ENCODE assay signal across 8 mouse cellular contexts in the genomic region with DNA sequence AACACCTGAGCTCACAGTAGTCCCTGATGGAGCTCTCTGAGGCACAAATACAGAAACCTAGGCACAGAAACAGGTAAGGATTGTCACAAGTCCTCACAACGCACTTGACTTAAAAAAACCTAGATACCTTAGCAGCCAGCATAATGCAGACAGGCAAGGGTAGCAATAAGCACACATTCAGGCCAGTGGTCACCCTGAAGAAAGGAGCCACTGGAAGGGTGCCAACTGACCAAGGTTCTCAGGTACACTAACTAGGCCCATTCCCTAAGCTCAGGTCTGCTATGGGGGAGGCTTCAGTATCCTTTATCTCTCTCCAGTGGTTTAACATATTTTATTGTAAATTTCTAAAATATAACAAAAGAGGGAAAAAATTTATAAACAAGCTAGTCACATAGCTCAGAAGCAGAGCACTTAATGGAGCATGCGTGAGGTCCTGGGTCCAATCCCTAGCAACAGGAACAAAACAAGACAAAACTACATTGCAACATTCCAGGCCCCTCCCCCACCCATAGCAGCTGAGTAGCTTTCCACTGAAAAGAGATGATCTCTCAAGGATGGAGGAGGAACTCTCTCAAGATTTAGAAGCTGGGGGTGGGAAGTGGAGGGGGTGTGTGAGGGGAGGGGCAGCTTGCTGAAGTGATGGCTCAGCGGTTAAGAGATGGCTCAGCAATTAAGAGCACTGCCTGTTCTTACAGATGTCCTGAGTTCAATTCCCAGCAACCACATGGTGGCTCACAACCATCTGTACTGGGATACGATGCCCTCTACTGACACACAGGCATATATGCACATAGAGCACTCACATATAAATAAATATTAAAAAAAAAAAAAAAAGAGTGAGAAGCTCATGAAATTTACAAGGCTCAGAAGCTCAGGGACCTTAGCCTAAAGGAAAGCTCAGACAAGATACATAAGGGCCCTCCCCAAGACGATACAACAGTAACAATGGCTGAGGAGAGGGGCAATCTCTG. TPM values are rescaled to one million over a fixed set of nuclear protein-coding genes. Genes with fewer than 3 reads are reported as not detected.
A peak's percentile ranks its signal among the peaks of the same experiment; 100 is the strongest.
DNase-seq lines count a peak whose midpoint lies in the region; ATAC-seq and TF ChIP-seq lines count a peak whose summit lies in the region.

No protein-coding gene starts in this region.

- H3K9ac ChIP-seq in midbrain, embryonic 14.5 days (replicated peaks; ENCODE audit: low read length), result no peak overlapping the region
- no peak overlapping the region for H3K9ac ChIP-seq in midbrain, embryonic 11.5 days (ENCODE audit: low read length)
- no peak overlapping the region for H3K9ac ChIP-seq in liver, postnatal 0 days (replicated peaks)

- H3K4me2 ChIP-seq in midbrain, embryonic 14.5 days (ENCODE audit: low read length), result no peak overlapping the region
- H3K4me2 ChIP-seq in midbrain, embryonic 11.5 days, result no peak overlapping the region
- no peak overlapping the region for H3K4me2 ChIP-seq in liver, postnatal 0 days (ENCODE audit: low read depth, low read length)

- H3K4me3 ChIP-seq in midbrain, embryonic 14.5 days (replicated peaks; ENCODE audit: low read depth, low read length), result no peak overlapping the region
- no peak overlapping the region for H3K4me3 ChIP-seq in midbrain, embryonic 11.5 days (ENCODE audit: low read depth, low read length)
- no peak overlapping the region for H3K4me3 ChIP-seq in liver, postnatal 0 days (ENCODE audit: low read depth, low read length)

- TF ChIP-seq EP300 in liver, postnatal 0 days (IDR thresholded peaks at IDR 0.05; ENCODE audit: low read depth), result no peak

- H3K4me1 ChIP-seq in midbrain, embryonic 14.5 days (ENCODE audit: control insufficient read depth, insufficient read depth, low read length), result peaks cover 5% of the 10 kb centered on the region; the same call in 1 of the 2 replicates
- H3K4me1 ChIP-seq in midbrain, embryonic 11.5 days (ENCODE audit: control insufficient read depth, insufficient read depth, low read length), result no peaks in the 10 kb centered on the region
- peaks cover 14% of the 10 kb centered on the region for H3K4me1 ChIP-seq in liver, postnatal 0 days (ENCODE audit: insufficient read depth)

- no peak overlapping the region for H3K27ac ChIP-seq in midbrain, embryonic 14.5 days (replicated peaks; ENCODE audit: low read depth, low read length)
- no peak overlapping the region for H3K27ac ChIP-seq in midbrain, embryonic 11.5 days (ENCODE audit: low read depth, low read length)
- peak overlapping the region; percentile 68 for H3K27ac ChIP-seq in liver, postnatal 0 days (ENCODE audit: low read depth)

- ATAC-seq in midbrain, embryonic 14.5 days (ENCODE audit: low FRiP score, low TSS enrichment), result no peak
- ATAC-seq in midbrain, embryonic 11.5 days (ENCODE audit: low FRiP score), result no peak
- peak; percentile 59 for ATAC-seq in liver, postnatal 0 days

- H3K36me3 ChIP-seq in midbrain, embryonic 14.5 days (ENCODE audit: control insufficient read depth, insufficient read depth, low read length), result 0 out of 2 replicates have a peak, but pooled peaks cover 2% of the 10 kb centered on the region
- no peaks in the 10 kb centered on the region for H3K36me3 ChIP-seq in midbrain, embryonic 11.5 days (ENCODE audit: control insufficient read depth, insufficient read depth, low read length)
- peaks cover 40% of the 10 kb centered on the region for H3K36me3 ChIP-seq in liver, postnatal 0 days (replicated peaks; ENCODE audit: insufficient read depth, low read length)

- no peaks in the 10 kb centered on the region for H3K9me3 ChIP-seq in midbrain, embryonic 14.5 days (ENCODE audit: control insufficient read depth, low read length)
- H3K9me3 ChIP-seq in midbrain, embryonic 11.5 days (ENCODE audit: control insufficient read depth, low read length), result no peaks in the 10 kb centered on the region
- no peaks in the 10 kb centered on the region for H3K9me3 ChIP-seq in liver, postnatal 0 days (ENCODE audit: low read length)

- peak; percentile 57 for DNase-seq in adrenal gland, postnatal 14 days
- DNase-seq in adrenal gland, adult 18-20 months (ENCODE audit: low spot score in 2 of 2), result no peak
- DNase-seq in midbrain, embryonic 14.5 days, result peak; percentile 31
- no peak for DNase-seq in midbrain, embryonic 11.5 days (ENCODE audit: low spot score, missing footprints)
- DNase-seq in liver, postnatal 0 days, result peak; percentile 73
- peak; percentile 82 for DNase-seq in yolk sac, embryonic 10.5 days (ENCODE audit: low spot score)
- DNase-seq in left cerebral cortex, adult 11 months (ENCODE audit: low spot score), result no peak
- no peak for DNase-seq in spleen, postnatal 10 days (ENCODE audit: low spot score in 2 of 2)

- no peak for TF ChIP-seq CTCF in liver, postnatal 0 days (IDR thresholded peaks at IDR 0.05; ENCODE audit: low read depth)

- WGBS in midbrain, embryonic 14.5 days, result 81% methylated on average over 5 of the region's 5 CpGs
- 81% methylated on average over 5 of the region's 5 CpGs for WGBS in midbrain, embryonic 11.5 days
- WGBS in liver, postnatal 0 days (ENCODE audit: insufficient replicate concordance), result 71% methylated on average over 5 of the region's 5 CpGs

- no peaks in the 10 kb centered on the region for H3K27me3 ChIP-seq in midbrain, embryonic 14.5 days (ENCODE audit: control insufficient read depth, insufficient read depth, low read length)
- H3K27me3 ChIP-seq in midbrain, embryonic 11.5 days (ENCODE audit: control insufficient read depth, insufficient read depth, low read length), result no peaks in the 10 kb centered on the region
- no peaks in the 10 kb centered on the region for H3K27me3 ChIP-seq in liver, postnatal 0 days (ENCODE audit: insufficient read depth, low read length)

RNA-seq across cellular contexts. Expression of a gene that starts 20.4 kb away (rescaled TPM):
- 146 and 152 TPM in 2 replicates for total RNA-seq in adrenal gland, postnatal 14 days (2021)
- total RNA-seq in adrenal gland, adult 18-20 months (2021), result 100 to 1,000 TPM; 123 to 197 TPM
- polyA plus RNA-seq in midbrain, embryonic 14.5 days (2014; fragmentation: Nextera tagmentation; extraction: Ambion mirVana), result 14.3 and 38.3 TPM in 2 replicates
- 71.2 and 77.6 TPM in 2 replicates for polyA plus RNA-seq in midbrain, embryonic 11.5 days (2014; fragmentation: Nextera tagmentation; extraction: Ambion mirVana)
- polyA plus RNA-seq in liver, postnatal 0 days (2015; fragmentation: Nextera tagmentation; extraction: Ambion mirVana), result 47.5 and 47.7 TPM in 2 replicates

RNA-seq across cellular contexts. Expression of a gene that starts 50.1 kb away (rescaled TPM):
- total RNA-seq in adrenal gland, postnatal 14 days (2021), result 53.8 and 74.2 TPM in 2 replicates
- 10 to 100 TPM; 63.7 to 85.8 TPM for total RNA-seq in adrenal gland, adult 18-20 months (2021)
- 15.1 and 15.5 TPM in 2 replicates for polyA plus RNA-seq in midbrain, embryonic 14.5 days (2014; fragmentation: Nextera tagmentation; extraction: Ambion mirVana)
- 8.9 and 9.9 TPM in 2 replicates for polyA plus RNA-seq in midbrain, embryonic 11.5 days (2014; fragmentation: Nextera tagmentation; extraction: Ambion mirVana)
- polyA plus RNA-seq in liver, postnatal 0 days (2015; fragmentation: Nextera tagmentation; extraction: Ambion mirVana), result 5.2 and 5.3 TPM in 2 replicates

Comparison
In these comparisons a context has a peak if more than half of its experiments do, and no peak if none do; other contexts are left out.
1. DNase-seq: peak in adrenal gland, postnatal 14 days (single experiment), midbrain, embryonic 14.5 days (single experiment), liver, postnatal 0 days (single experiment) and yolk sac, embryonic 10.5 days (single experiment); none in adrenal gland, adult 18-20 months (0 of 2), midbrain, embryonic 11.5 days (single experiment), left cerebral cortex, adult 11 months (single experiment) and spleen, postnatal 10 days (0 of 2).